Mouse (Mus musculus): ENCODE results near the gene Hbb-bh1. TPM values are rescaled to one million over a fixed set of nuclear protein-coding genes. Genes with fewer than 3 reads are reported as not detected.

The Hbb-bh1 gene
- 2,995 and 3,161 TPM in 2 replicates for polyA plus RNA-seq (2016; fragmentation: Nextera tagmentation; extraction: Ambion mirVana)

GRCm38 (mm10) chr7:103843034-103843433, at the start of gene Hbb-bh1:
Gene Hbb-bh1 (minus strand): TSS chr7:103843164.
- H3K27ac ChIP-seq (replicated peaks) = no peak within 1 kb of the TSS
- 84% methylated on average over 2 of the region's 2 CpGs for WGBS
- no peaks in the 10 kb centered on the region for H3K4me1 ChIP-seq
- H3K36me3 ChIP-seq (replicated peaks) = no peaks in the 10 kb centered on the region
- no peak for DNase-seq (ENCODE audit: low spot score)
- H3K27me3 ChIP-seq (replicated peaks; ENCODE audit: low read depth, poor library complexity, severe bottlenecking) = no peaks in the 10 kb centered on the region
- no peak within 1 kb of the TSS for H3K4me3 ChIP-seq
- no peaks in the 10 kb centered on the region for H3K9me3 ChIP-seq

- Histone ChIP-seq H3K4me3 (no peak within 1 kb of the TSS), H3K27me3 (replicated peaks; ENCODE audit: low read depth, poor library complexity, severe bottlenecking) (no peaks in the 10 kb centered on the region), H3K9me3 (no peaks in the 10 kb centered on the region), H3K4me1 (no peaks in the 10 kb centered on the region), H3K27ac (replicated peaks) (no peak within 1 kb of the TSS), H3K36me3 (replicated peaks) (no peaks in the 10 kb centered on the region)
- no peak for DNase-seq (ENCODE audit: low spot score)
These were observed 43.2 kb upstream of the Hbb-bh1 start, which contains the start of gene Olfr66 for GRCm38 (mm10) chr7:103886152-103886551. Gene Olfr66 (minus strand): TSS chr7:103886252.

GRCm38 (mm10) chr7:103877093-103877492, 34.1 kb upstream of the Hbb-bh1 start:
- Histone ChIP-seq H3K4me1 (no peaks in the 10 kb centered on the region), H3K9me3 (no peaks in the 10 kb centered on the region), H3K4me3 (no peak overlapping the region), H3K27me3 (replicated peaks; ENCODE audit: low read depth, poor library complexity, severe bottlenecking) (no peaks in the 10 kb centered on the region), H3K27ac (replicated peaks) (no peak overlapping the region), H3K36me3 (replicated peaks) (no peaks in the 10 kb centered on the region)
- 91% methylated on average over 2 of the region's 2 CpGs for WGBS
- DNase-seq (ENCODE audit: low spot score) = no peak

- Histone ChIP-seq H3K9me3 (no peaks in the 10 kb centered on the region), H3K4me3 (no peak overlapping the region), H3K27ac (replicated peaks) (no peak overlapping the region), H3K4me1 (no peaks in the 10 kb centered on the region), H3K36me3 (replicated peaks) (no peaks in the 10 kb centered on the region), H3K27me3 (replicated peaks; ENCODE audit: low read depth, poor library complexity, severe bottlenecking) (no peaks in the 10 kb centered on the region)
- no peak for DNase-seq (ENCODE audit: low spot score)
- WGBS = 52% methylated on average over 5 of the region's 5 CpGs
These were observed 31.5 kb upstream of the Hbb-bh1 start for GRCm38 (mm10) chr7:103874451-103874850.

GRCm38 (mm10) chr7:103873064-103873463, 30.1 kb upstream of the Hbb-bh1 start:
- DNase-seq (ENCODE audit: low spot score) = no peak
- Histone ChIP-seq H3K27ac (replicated peaks) (no peak overlapping the region), H3K36me3 (replicated peaks) (no peaks in the 10 kb centered on the region), H3K4me1 (no peaks in the 10 kb centered on the region), H3K27me3 (replicated peaks; ENCODE audit: low read depth, poor library complexity, severe bottlenecking) (no peaks in the 10 kb centered on the region), H3K4me3 (no peak overlapping the region), H3K9me3 (no peaks in the 10 kb centered on the region)
- WGBS = 10% methylated on average over 1 of the region's 1 CpGs

GRCm38 (mm10) chr7:103870667-103871066, 27.7 kb upstream of the Hbb-bh1 start:
- Histone ChIP-seq H3K4me1 (no peaks in the 10 kb centered on the region), H3K36me3 (replicated peaks) (no peaks in the 10 kb centered on the region), H3K27ac (replicated peaks) (no peak overlapping the region), H3K9me3 (no peaks in the 10 kb centered on the region), H3K4me3 (no peak overlapping the region), H3K27me3 (replicated peaks; ENCODE audit: low read depth, poor library complexity, severe bottlenecking) (no peaks in the 10 kb centered on the region)
- DNase-seq (ENCODE audit: low spot score) = no peak

- no peaks in the 10 kb centered on the region for H3K9me3 ChIP-seq
- no peaks in the 10 kb centered on the region for H3K4me1 ChIP-seq
- H3K4me3 ChIP-seq = no peak overlapping the region
- H3K27me3 ChIP-seq (replicated peaks; ENCODE audit: low read depth, poor library complexity, severe bottlenecking) = no peaks in the 10 kb centered on the region
- no peaks in the 10 kb centered on the region for H3K36me3 ChIP-seq (replicated peaks)
- no peak for DNase-seq (ENCODE audit: low spot score)
- no peak overlapping the region for H3K27ac ChIP-seq (replicated peaks)
These were observed 22.8 kb upstream of the Hbb-bh1 start for GRCm38 (mm10) chr7:103865716-103866115.

DNA sequence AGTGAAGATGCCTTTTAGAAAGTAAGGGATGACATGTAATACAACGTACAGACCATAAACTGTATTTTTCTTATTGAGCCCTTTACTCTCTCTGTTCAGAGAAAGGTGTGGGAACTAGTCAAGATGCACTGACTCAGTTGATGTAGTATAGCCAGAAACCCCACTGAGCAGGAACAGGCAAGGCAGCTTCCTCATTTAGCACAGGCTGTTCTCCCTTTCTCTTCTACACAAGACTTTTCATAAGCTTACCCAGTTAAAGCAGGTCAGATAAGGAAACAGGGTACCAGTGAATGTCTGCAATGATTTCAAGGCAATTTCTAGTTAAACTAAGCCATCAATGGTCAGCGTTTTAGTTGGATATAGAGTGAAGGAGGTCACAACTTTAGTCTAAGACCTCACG, 18.6 kb upstream of the Hbb-bh1 start:
- Histone ChIP-seq H3K27ac (replicated peaks) (no peak overlapping the region), H3K36me3 (replicated peaks) (no peaks in the 10 kb centered on the region), H3K4me1 (no peaks in the 10 kb centered on the region), H3K9me3 (no peaks in the 10 kb centered on the region), H3K4me3 (no peak overlapping the region), H3K27me3 (replicated peaks; ENCODE audit: low read depth, poor library complexity, severe bottlenecking) (no peaks in the 10 kb centered on the region)
- WGBS = 82% methylated on average over 3 of the region's 3 CpGs
- no peak for DNase-seq (ENCODE audit: low spot score)

GRCm38 (mm10) chr7:103860855-103861254, 17.9 kb upstream of the Hbb-bh1 start:
- 54% methylated on average over 1 of the region's 1 CpGs for WGBS
- H3K36me3 ChIP-seq (replicated peaks) = no peaks in the 10 kb centered on the region
- peak; percentile 27 for DNase-seq (ENCODE audit: low spot score)
- H3K4me1 ChIP-seq = no peaks in the 10 kb centered on the region
- no peak overlapping the region for H3K27ac ChIP-seq (replicated peaks)
- H3K27me3 ChIP-seq (replicated peaks; ENCODE audit: low read depth, poor library complexity, severe bottlenecking) = no peaks in the 10 kb centered on the region
- no peaks in the 10 kb centered on the region for H3K9me3 ChIP-seq
- H3K4me3 ChIP-seq = no peak overlapping the region

GRCm38 (mm10) chr7:103859076-103859475, 16.1 kb upstream of the Hbb-bh1 start:
- Histone ChIP-seq H3K36me3 (replicated peaks) (no peaks in the 10 kb centered on the region), H3K27me3 (replicated peaks; ENCODE audit: low read depth, poor library complexity, severe bottlenecking) (no peaks in the 10 kb centered on the region), H3K27ac (replicated peaks) (no peak overlapping the region), H3K4me1 (no peaks in the 10 kb centered on the region), H3K4me3 (no peak overlapping the region), H3K9me3 (no peaks in the 10 kb centered on the region)
- DNase-seq (ENCODE audit: low spot score) = no peak
- WGBS = 73% methylated on average over 2 of the region's 2 CpGs

- no peaks in the 10 kb centered on the region for H3K27me3 ChIP-seq (replicated peaks; ENCODE audit: low read depth, poor library complexity, severe bottlenecking)
- 74% methylated on average over 1 of the region's 1 CpGs for WGBS
These were observed 11.7 kb upstream of the Hbb-bh1 start for GRCm38 (mm10) chr7:103854669-103855068.

GRCm38 (mm10) chr7:103853090-103853489, 10.1 kb upstream of the Hbb-bh1 start, which contains the start of gene Hbb-y:
Gene Hbb-y (minus strand): TSS chr7:103853216.
- no peak within 1 kb of the TSS for H3K27ac ChIP-seq (replicated peaks)
- no peak for DNase-seq (ENCODE audit: low spot score)
- no peaks in the 10 kb centered on the region for H3K9me3 ChIP-seq
- H3K4me1 ChIP-seq = no peaks in the 10 kb centered on the region
- WGBS = 65% methylated on average over 2 of the region's 2 CpGs
- no peaks in the 10 kb centered on the region for H3K36me3 ChIP-seq (replicated peaks)
- H3K4me3 ChIP-seq = no peak within 1 kb of the TSS
- H3K27me3 ChIP-seq (replicated peaks; ENCODE audit: low read depth, poor library complexity, severe bottlenecking) = no peaks in the 10 kb centered on the region

More at GRCm38 (mm10) chr7:103854669-103855068, 11.7 kb upstream of the Hbb-bh1 start:
- H3K9me3 ChIP-seq = no peaks in the 10 kb centered on the region
- no peak for DNase-seq (ENCODE audit: low spot score)
- no peaks in the 10 kb centered on the region for H3K36me3 ChIP-seq (replicated peaks)
- H3K4me3 ChIP-seq = no peak overlapping the region
- H3K4me1 ChIP-seq = no peaks in the 10 kb centered on the region
- H3K27ac ChIP-seq (replicated peaks) = no peak overlapping the region

GRCm38 (mm10) chr7:103844525-103845325, 1.8 kb upstream of the Hbb-bh1 start:
- H3K9me3 ChIP-seq = no peaks in the 10 kb centered on the region

More at GRCm38 (mm10) chr7:103844525-103845325, 1.8 kb upstream of the Hbb-bh1 start:
- Histone ChIP-seq H3K4me3 (no peak overlapping the region), H3K27ac (replicated peaks) (no peak overlapping the region), H3K36me3 (replicated peaks) (no peaks in the 10 kb centered on the region), H3K27me3 (replicated peaks; ENCODE audit: low read depth, poor library complexity, severe bottlenecking) (no peaks in the 10 kb centered on the region), H3K4me1 (no peaks in the 10 kb centered on the region)
- DNase-seq (ENCODE audit: low spot score) = no peak
- WGBS = 56% methylated on average over 2 of the region's 2 CpGs

All from embryonic facial prominence, embryonic 10.5 days (tissue).